Mouse (Mus musculus) layer of hippocampus, adult 9-10 months (tissue): Measurements from ENCODE around the gene Olfr1015.

ENCODE experiments used
- DNase-seq: peaks from one replicate; pipeline ENCODE4 v3.0.0; 2022; ENCODE audit warnings: low spot score

The Olfr1015 gene

GRCm38 (mm10) chr2:85781717-85782116 is at the start of gene Olfr1015:
Gene Olfr1015, plus strand, starts transcription at chr2:85782017.
- DNase-seq = no peak

DNA sequence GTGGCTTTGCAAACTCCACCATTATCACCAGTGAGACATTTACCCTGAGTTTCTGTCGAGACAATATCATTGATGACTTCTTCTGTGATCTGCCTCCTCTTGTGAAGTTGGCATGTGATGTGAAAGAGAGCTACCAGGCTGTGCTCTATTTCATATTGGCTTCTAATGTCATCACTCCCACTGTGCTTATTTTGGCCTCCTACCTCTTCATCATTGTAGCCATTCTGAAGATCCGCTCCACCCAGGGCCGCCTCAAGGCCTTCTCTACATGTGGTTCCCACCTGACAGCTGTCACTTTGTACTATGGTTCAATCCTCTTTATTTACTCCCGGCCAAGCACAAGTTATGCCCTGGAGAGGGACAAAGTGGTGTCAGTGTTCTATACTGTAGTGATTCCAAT is 28.0 kb upstream of the Olfr1015 start:
- no peak for DNase-seq

DNA sequence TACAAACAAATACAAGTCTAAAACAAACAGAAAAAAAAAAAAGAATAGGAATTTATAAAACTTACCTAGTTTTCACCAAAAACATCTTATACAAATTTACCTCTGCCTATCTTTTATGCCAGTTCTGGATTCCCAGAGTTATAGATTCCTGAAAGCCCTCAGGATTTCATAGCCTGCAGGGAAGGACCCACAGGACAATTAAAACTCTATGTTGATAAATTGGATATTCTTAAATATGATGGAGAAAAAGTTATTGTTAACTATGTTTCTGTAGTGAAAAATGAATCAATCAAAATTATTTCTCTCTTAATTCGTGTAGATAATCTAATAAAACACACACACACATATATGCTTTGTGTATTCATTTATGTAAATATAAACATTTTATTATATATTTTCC is 19.2 kb upstream of the Olfr1015 start, which contains the start of gene Olfr1012:
Gene Olfr1012, minus strand, starts transcription at position 101 of the 400 bp plus-strand sequence.
- DNase-seq = no peak

- no peak for DNase-seq
These were observed 15.0 kb upstream of the Olfr1015 start, which contains the start of gene Olfr1013 for GRCm38 (mm10) chr2:85766798-85767197. Gene Olfr1013, plus strand, starts transcription at chr2:85767098.

DNA sequence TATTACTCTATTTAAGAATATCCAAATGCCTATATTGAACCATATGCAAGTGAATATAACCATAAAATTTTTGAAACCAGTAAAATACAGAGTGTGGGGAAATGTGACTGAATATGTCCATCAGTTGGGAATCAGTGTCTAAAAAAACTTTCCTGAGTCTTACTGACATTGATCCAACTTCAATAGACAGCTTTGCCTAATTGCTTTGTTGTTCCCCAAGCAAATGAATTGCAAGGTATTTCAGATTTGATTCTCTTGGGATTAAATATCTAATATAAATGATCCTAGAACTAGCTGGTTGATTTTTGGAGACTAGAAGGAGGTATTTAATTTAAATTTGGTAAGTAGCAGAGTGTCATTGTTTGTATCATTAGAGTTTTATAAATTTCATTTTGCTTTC is 9.4 kb upstream of the Olfr1015 start, which contains the start of gene Olfr1014:
Gene Olfr1014, plus strand, starts transcription at position 301 of the 400 bp plus-strand sequence.
- DNase-seq = no peak

- DNase-seq = no peak
These were observed 10.5 kb downstream of the Olfr1015 start for GRCm38 (mm10) chr2:85792331-85792730.

DNA sequence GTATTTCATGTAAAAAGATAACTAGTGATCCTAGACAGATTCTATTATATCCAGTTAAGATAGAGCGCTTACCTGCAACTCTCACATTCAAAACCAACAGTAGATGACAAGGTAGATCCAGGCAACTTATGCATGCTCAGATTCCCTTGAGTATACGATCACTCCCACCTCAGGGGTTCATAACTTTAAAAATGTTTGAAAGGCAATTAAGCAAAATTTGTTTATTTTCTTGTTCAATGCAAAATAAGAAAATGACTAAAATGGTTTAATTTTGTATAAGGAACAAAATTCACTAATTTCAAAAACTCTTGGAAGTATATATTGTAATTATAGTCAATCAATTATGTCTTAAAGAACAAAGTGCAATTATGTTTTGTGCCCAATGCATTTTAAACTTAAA is 20.6 kb downstream of the Olfr1015 start, which contains the start of gene Olfr1016:
Gene Olfr1016, minus strand, starts transcription at position 101 of the 400 bp plus-strand sequence.
- no peak for DNase-seq

GRCm38 (mm10) chr2:85804501-85804900 is 22.7 kb downstream of the Olfr1015 start:
- no peak for DNase-seq

DNA sequence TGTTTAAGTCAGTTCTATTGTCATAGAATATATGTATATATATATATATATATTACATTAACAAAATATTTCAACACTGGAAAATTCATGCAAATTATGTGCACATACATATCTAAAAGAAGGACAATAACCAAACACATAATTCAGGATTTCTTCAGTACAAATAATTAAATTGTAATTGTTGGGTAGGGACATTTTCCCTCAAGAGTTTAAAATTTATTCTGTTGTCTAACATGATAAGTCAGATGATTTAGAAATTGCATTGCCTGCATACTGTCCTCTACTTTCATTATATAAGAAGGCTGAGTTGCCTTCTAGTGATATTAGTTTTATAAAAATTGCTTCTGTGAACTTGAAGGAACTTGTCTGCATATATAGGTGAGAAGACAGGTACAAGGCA is 36.4 kb downstream of the Olfr1015 start, which contains the start of gene Olfr1018:
Gene Olfr1018, plus strand, starts transcription at position 301 of the 400 bp plus-strand sequence.
- DNase-seq = no peak
